Comparison of ENCODE assay signal across 21 mouse cellular contexts in genomic region chr4:116192286-116192835, GRCm38 (mm10). TPM values are rescaled to one million over a fixed set of nuclear protein-coding genes. Genes with fewer than 3 reads are reported as not detected.
A peak's percentile ranks its signal among the peaks of the same experiment; 100 is the strongest.
DNase-seq lines count a peak whose midpoint lies in the region; ATAC-seq and TF ChIP-seq lines count a peak whose summit lies in the region.
"Had no signal": no experiment of that assay in that cellular context is flagged by ENCODE, and none has a peak within 500 bp of the region (broad histone marks: within the 10 kb centered on the region; RNA-seq: fewer than 3 reads in every experiment).

No protein-coding gene starts in this region.

- no peak overlapping the region for H3K4me2 ChIP-seq in liver, embryonic 15.5 days
- no peak overlapping the region for H3K4me2 ChIP-seq in liver, postnatal 0 days (ENCODE audit: low read depth, low read length)
- no peak overlapping the region for H3K4me2 ChIP-seq in hindbrain, embryonic 12.5 days (replicated peaks)
- H3K4me2 ChIP-seq: hindbrain, embryonic 15.5 days; neural tube, embryonic 13.5 days had no signal

- 36% methylated on average over 4 of the region's 4 CpGs for WGBS in liver, embryonic 15.5 days (ENCODE audit: insufficient replicate concordance)
- WGBS in liver, postnatal 0 days (ENCODE audit: insufficient replicate concordance), result 43% methylated on average over 4 of the region's 4 CpGs
- 66% methylated on average over 4 of the region's 4 CpGs for WGBS in hindbrain, embryonic 12.5 days

- H3K9ac ChIP-seq in liver, embryonic 15.5 days, result no peak overlapping the region
- no peak overlapping the region for H3K9ac ChIP-seq in liver, postnatal 0 days (replicated peaks)
- H3K9ac ChIP-seq in hindbrain, embryonic 12.5 days, result no peak overlapping the region
- H3K9ac ChIP-seq: hindbrain, embryonic 15.5 days; neural tube, embryonic 13.5 days had no signal

- no peak for TF ChIP-seq EP300 in liver, postnatal 0 days (IDR thresholded peaks at IDR 0.05; ENCODE audit: low read depth)

- H3K27me3 ChIP-seq in liver, embryonic 15.5 days, result no peaks in the 10 kb centered on the region
- H3K27me3 ChIP-seq in liver, postnatal 0 days (ENCODE audit: insufficient read depth, low read length), result no peaks in the 10 kb centered on the region
- H3K27me3 ChIP-seq in hindbrain, embryonic 12.5 days, result no peaks in the 10 kb centered on the region
- H3K27me3 ChIP-seq: hindbrain, embryonic 15.5 days; neural tube, embryonic 13.5 days had no signal

- peak; percentile 31 for DNase-seq in gastrocnemius, postnatal 14 days
- no peak for DNase-seq in gastrocnemius, postnatal 4 days (ENCODE audit: low spot score in 2 of 2)
- no peak for DNase-seq in liver, postnatal 0 days
- peak; percentile 18 to 48 for DNase-seq in kidney, postnatal 25 days
- DNase-seq in layer of hippocampus, adult 11-12 months (ENCODE audit: low spot score), result no peak
- DNase-seq: cerebellum, adult 18-20 months; right cerebral cortex, adult 18-20 months had no signal

- 0 out of 2 replicates have a peak overlapping the region, but pooled peaks have one; percentile 75 for H3K27ac ChIP-seq in liver, embryonic 15.5 days (replicated peaks)
- no peak overlapping the region for H3K27ac ChIP-seq in liver, postnatal 0 days (ENCODE audit: low read depth)
- H3K27ac ChIP-seq in brown adipose tissue, adult 24 weeks (replicated peaks; ENCODE audit: low read depth, low read length), result peak overlapping the region; percentile 35
- H3K27ac ChIP-seq in hindbrain, embryonic 12.5 days, result no peak overlapping the region
- H3K27ac ChIP-seq: hindbrain, embryonic 15.5 days; limb, embryonic 10.5 days; neural tube, embryonic 13.5 days had no signal

- no peak for ATAC-seq in liver, embryonic 15.5 days (ENCODE audit: insufficient read depth)
- ATAC-seq in liver, postnatal 0 days, result no peak
- no peak for ATAC-seq in hindbrain, embryonic 12.5 days (ENCODE audit: low FRiP score)
- ATAC-seq: midbrain, embryonic 16.5 days had no signal

- H3K4me3 ChIP-seq in liver, embryonic 15.5 days (replicated peaks), result no peak overlapping the region
- H3K4me3 ChIP-seq in liver, postnatal 0 days (ENCODE audit: low read depth, low read length), result no peak overlapping the region
- H3K4me3 ChIP-seq in brown adipose tissue, adult 24 weeks (ENCODE audit: insufficient read depth, low read depth, low read length), result no peak overlapping the region
- no peak overlapping the region for H3K4me3 ChIP-seq in hindbrain, embryonic 12.5 days
- H3K4me3 ChIP-seq: erythroblast, embryonic 14.5 days; hindbrain, embryonic 15.5 days; limb, embryonic 10.5 days; neural tube, embryonic 13.5 days had no signal

- no peak for TF ChIP-seq CTCF in liver, postnatal 0 days (IDR thresholded peaks at IDR 0.05; ENCODE audit: low read depth)

- intact Hi-C loops in gastrocnemius, postnatal 14 days (cut with DNase I; ENCODE audit: low total_unique reads), result no loop called here

- no peaks in the 10 kb centered on the region for H3K36me3 ChIP-seq in liver, embryonic 15.5 days (replicated peaks)
- H3K36me3 ChIP-seq in liver, postnatal 0 days (replicated peaks; ENCODE audit: insufficient read depth, low read length), result no peaks in the 10 kb centered on the region
- no peaks in the 10 kb centered on the region for H3K36me3 ChIP-seq in hindbrain, embryonic 12.5 days
- H3K36me3 ChIP-seq: G1E; hindbrain, embryonic 15.5 days; limb, embryonic 10.5 days; neural tube, embryonic 13.5 days had no signal

- H3K9me3 ChIP-seq in liver, embryonic 15.5 days (replicated peaks), result no peaks in the 10 kb centered on the region
- no peaks in the 10 kb centered on the region for H3K9me3 ChIP-seq in liver, postnatal 0 days (ENCODE audit: low read length)
- no peaks in the 10 kb centered on the region for H3K9me3 ChIP-seq in hindbrain, embryonic 12.5 days (replicated peaks)
- H3K9me3 ChIP-seq: G1E; hindbrain, embryonic 15.5 days; limb, embryonic 10.5 days; neural tube, embryonic 13.5 days had no signal

- H3K4me1 ChIP-seq in liver, embryonic 15.5 days (replicated peaks), result peaks cover 28% of the 10 kb centered on the region
- H3K4me1 ChIP-seq in liver, postnatal 0 days (ENCODE audit: insufficient read depth), result peaks cover 4% of the 10 kb centered on the region; the same call in 1 of the 2 replicates
- H3K4me1 ChIP-seq in brown adipose tissue, adult 24 weeks (ENCODE audit: control insufficient read depth, insufficient read depth, insufficient read length, low read length), result peaks cover 7% of the 10 kb centered on the region; the same call in 1 of the 2 replicates
- no peaks in the 10 kb centered on the region for H3K4me1 ChIP-seq in hindbrain, embryonic 12.5 days
- H3K4me1 ChIP-seq: hindbrain, embryonic 15.5 days; neural tube, embryonic 13.5 days had no signal

RNA-seq across cellular contexts. Expression of gene Gm49337, which starts 19.2 kb away (rescaled TPM):
- under 1 TPM in 1 of 2 experiments, not detected in 1; 0.47 TPM for total RNA-seq in gastrocnemius, postnatal 14 days (2021)
- total RNA-seq in gastrocnemius, postnatal 4 days (2021), result not detected
- polyA plus RNA-seq in liver, embryonic 15.5 days (2015; fragmentation: Nextera tagmentation; extraction: Ambion mirVana), result not detected in 2 replicates
- polyA plus RNA-seq in liver, postnatal 0 days (2015; fragmentation: Nextera tagmentation; extraction: Ambion mirVana), result not detected in 2 replicates
- not detected in 2 replicates for polyA plus RNA-seq in brown adipose tissue, adult 24 weeks (2012; ENCODE audit: insufficient read depth, insufficient read length, missing spikeins)
- not detected in 2 replicates for polyA plus RNA-seq in hindbrain, embryonic 12.5 days (2016; fragmentation: Nextera tagmentation; extraction: Ambion mirVana)
- total RNA-seq: G1E; heart, adult 18-20 months had no signal
- polyA plus RNA-seq: C2C12; erythroblast, embryonic 14.5 days; G1E; hindbrain, embryonic 15.5 days; limb, embryonic 10.5 days; liver, embryonic 16.5 days; midbrain, embryonic 16.5 days; neural tube, embryonic 13.5 days had no signal

RNA-seq across cellular contexts. Expression of gene 1700042G07Rik, which starts 19.2 kb away (rescaled TPM):
- total RNA-seq in gastrocnemius, postnatal 14 days (2021), result not detected
- not detected for total RNA-seq in gastrocnemius, postnatal 4 days (2021)
- polyA plus RNA-seq in liver, embryonic 15.5 days (2015; fragmentation: Nextera tagmentation; extraction: Ambion mirVana), result not detected in 2 replicates
- polyA plus RNA-seq in liver, postnatal 0 days (2015; fragmentation: Nextera tagmentation; extraction: Ambion mirVana), result not detected in 2 replicates
- polyA plus RNA-seq in brown adipose tissue, adult 24 weeks (2012; ENCODE audit: insufficient read depth, insufficient read length, missing spikeins), result not detected in 2 replicates
- not detected in 2 replicates for polyA plus RNA-seq in hindbrain, embryonic 12.5 days (2016; fragmentation: Nextera tagmentation; extraction: Ambion mirVana)
- total RNA-seq: G1E; heart, adult 18-20 months; megakaryocyte progenitor cell, adult 5-6 weeks had no signal
- polyA plus RNA-seq: C2C12; erythroblast, embryonic 14.5 days; frontal cortex, adult 2 months; G1E; hindbrain, embryonic 15.5 days; limb, embryonic 10.5 days; liver, embryonic 16.5 days; midbrain, embryonic 16.5 days; neural tube, embryonic 13.5 days had no signal

RNA-seq across cellular contexts. Expression of gene Tspan1, which starts 25.0 kb away (rescaled TPM):
- total RNA-seq in gastrocnemius, postnatal 14 days (2021), result not detected
- not detected for total RNA-seq in gastrocnemius, postnatal 4 days (2021)
- polyA plus RNA-seq in liver, embryonic 15.5 days (2015; fragmentation: Nextera tagmentation; extraction: Ambion mirVana), result 0.07 TPM in 1 of 2 replicates, not detected in the other
- 0.08 TPM in 1 of 2 replicates, not detected in the other for polyA plus RNA-seq in liver, postnatal 0 days (2015; fragmentation: Nextera tagmentation; extraction: Ambion mirVana)
- not detected in 2 replicates for polyA plus RNA-seq in brown adipose tissue, adult 24 weeks (2012; ENCODE audit: insufficient read depth, insufficient read length, missing spikeins)
- 0.17 TPM in 1 of 2 replicates, not detected in the other for polyA plus RNA-seq in hindbrain, embryonic 12.5 days (2016; fragmentation: Nextera tagmentation; extraction: Ambion mirVana)
- total RNA-seq: megakaryocyte progenitor cell, adult 5-6 weeks had no signal
- polyA plus RNA-seq: erythroblast, embryonic 14.5 days; G1E; limb, embryonic 10.5 days; midbrain, embryonic 16.5 days; neural tube, embryonic 13.5 days had no signal

RNA-seq across cellular contexts. Expression of gene Pik3r3, which starts 29.1 kb away (rescaled TPM):
- total RNA-seq in gastrocnemius, postnatal 14 days (2021), result 10 to 100 TPM in 1 of 2 experiments, 1 to 10 TPM in 1; 7.7 to 11.3 TPM
- total RNA-seq in gastrocnemius, postnatal 4 days (2021), result 10 to 100 TPM in 1 of 2 experiments, 1 to 10 TPM in 1; 9.7 to 17.1 TPM
- polyA plus RNA-seq in liver, embryonic 15.5 days (2015; fragmentation: Nextera tagmentation; extraction: Ambion mirVana), result 0.51 and 0.63 TPM in 2 replicates
- 0.30 and 0.46 TPM in 2 replicates for polyA plus RNA-seq in liver, postnatal 0 days (2015; fragmentation: Nextera tagmentation; extraction: Ambion mirVana)
- polyA plus RNA-seq in brown adipose tissue, adult 24 weeks (2012; ENCODE audit: insufficient read depth, insufficient read length, missing spikeins), result 3.0 and 4.6 TPM in 2 replicates
- polyA plus RNA-seq in hindbrain, embryonic 12.5 days (2016; fragmentation: Nextera tagmentation; extraction: Ambion mirVana), result 108 and 113 TPM in 2 replicates

RNA-seq across cellular contexts. Expression of gene Lurap1, which starts 41.2 kb away (rescaled TPM):
- 10 to 100 TPM; 10.8 to 13.4 TPM for total RNA-seq in gastrocnemius, postnatal 14 days (2021)
- 1 to 10 TPM; 6.8 to 7.6 TPM for total RNA-seq in gastrocnemius, postnatal 4 days (2021)
- 0.16 and 0.32 TPM in 2 replicates for polyA plus RNA-seq in liver, embryonic 15.5 days (2015; fragmentation: Nextera tagmentation; extraction: Ambion mirVana)
- 0.24 and 0.27 TPM in 2 replicates for polyA plus RNA-seq in liver, postnatal 0 days (2015; fragmentation: Nextera tagmentation; extraction: Ambion mirVana)
- 17.5 and 22.9 TPM in 2 replicates for polyA plus RNA-seq in brown adipose tissue, adult 24 weeks (2012; ENCODE audit: insufficient read depth, insufficient read length, missing spikeins)
- 1.6 and 2.2 TPM in 2 replicates for polyA plus RNA-seq in hindbrain, embryonic 12.5 days (2016; fragmentation: Nextera tagmentation; extraction: Ambion mirVana)
- total RNA-seq: megakaryocyte progenitor cell, adult 5-6 weeks had no signal
- polyA plus RNA-seq: erythroblast, embryonic 14.5 days had no signal

Comparison
In these comparisons a context has a peak if more than half of its experiments do, and no peak if none do; other contexts are left out.
1. DNase-seq: peak in gastrocnemius, postnatal 14 days (single experiment) and kidney, postnatal 25 days (2 of 2); none in gastrocnemius, postnatal 4 days (0 of 2), liver, postnatal 0 days (single experiment) and layer of hippocampus, adult 11-12 months (single experiment).
2. H3K27ac ChIP-seq: peak in liver, embryonic 15.5 days (single experiment) and brown adipose tissue, adult 24 weeks (single experiment); none in liver, postnatal 0 days (single experiment) and hindbrain, embryonic 12.5 days (single experiment).